Mouse (Mus musculus) ES-Bruce4 (cell line): ENCODE measurements at regions not wholly inside any gene's neighbourhood (a gene's known extent, or its start where the extent isn't known, plus 50 kb on each side); places are given as distances from the start of the nearest gene placed in this dataset.

Source experiments
- H3K27ac ChIP-seq: 2 replicates; pipeline ENCODE4 v1.5.1; 2012; ENCODE audit warnings: low read length, inconsistent platforms; ENCODE audit not compliant: insufficient read depth
- H3K27me3 ChIP-seq: 2 replicates; pipeline ENCODE4 v1.6.1; 2012; ENCODE audit warnings: mild to moderate bottlenecking, low read length, inconsistent platforms; ENCODE audit not compliant: control insufficient read depth, poor library complexity, insufficient read depth, severe bottlenecking
- H3K36me3 ChIP-seq: 2 replicates; pipeline ENCODE4 v1.6.1; 2012; ENCODE audit warnings: inconsistent platforms, mild to moderate bottlenecking, low read length, moderate library complexity; ENCODE audit not compliant: control insufficient read depth, poor library complexity, insufficient read depth, severe bottlenecking
- H3K4me1 ChIP-seq: one replicate; pipeline ENCODE4 v1.8.1; 2011; ENCODE audit warnings: low read length; ENCODE audit not compliant: control insufficient read depth, insufficient read depth
- H3K4me3 ChIP-seq: 2 replicates; pipeline ENCODE4 v1.5.1; 2011; ENCODE audit warnings: low read depth, mild to moderate bottlenecking, low read length
- H3K9ac ChIP-seq: 2 replicates; pipeline ENCODE4 v1.6.1; 2012; ENCODE audit warnings: low read depth, mild to moderate bottlenecking, inconsistent platforms; ENCODE audit not compliant: poor library complexity, severe bottlenecking
- H3K9me3 ChIP-seq: replicated peaks from 2 replicates; pipeline ENCODE4 v1.6.1; 2012; ENCODE audit warnings: mild to moderate bottlenecking, low read length, inconsistent platforms; ENCODE audit not compliant: control insufficient read depth, poor library complexity, insufficient read depth, severe bottlenecking
- CTCF ChIP-seq: IDR thresholded peaks from one replicate; pipeline ENCODE4 v1.8.1; 2011; ENCODE audit warnings: low read depth, low read length
- EP300 ChIP-seq: IDR thresholded peaks from 2 replicates; pipeline ENCODE4 v1.6.1; 2011; ENCODE audit warnings: low read depth, low read length; ENCODE audit not compliant: insufficient read depth
- POLR2A ChIP-seq: IDR thresholded peaks from one replicate; pipeline ENCODE4 v1.8.1; 2011; ENCODE audit warnings: low read length; ENCODE audit not compliant: insufficient read depth

DNA sequence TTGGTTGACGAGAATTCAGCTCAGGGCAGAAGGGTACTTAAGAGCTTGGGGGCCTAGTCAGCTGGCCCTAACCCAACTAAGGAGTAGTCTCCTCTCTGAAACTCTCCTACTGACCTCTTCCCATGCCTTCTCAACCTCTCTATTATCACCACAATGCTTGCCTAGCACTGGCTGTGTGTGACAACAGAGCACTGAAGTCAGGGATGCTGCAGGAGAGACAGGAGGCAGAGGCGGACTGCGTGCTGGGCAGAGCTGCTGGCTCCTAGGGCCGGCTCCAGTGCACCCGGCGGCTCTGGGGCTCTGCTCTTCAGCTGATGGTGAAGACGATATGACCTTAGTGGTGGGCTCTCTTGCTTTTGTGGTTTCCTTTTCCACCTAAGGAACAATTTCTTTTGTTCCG is 72.6 kb downstream of the Zfp36l2 start:
- Histone ChIP-seq H3K9ac (no peak overlapping the region), H3K36me3 (no peaks in the 10 kb centered on the region), H3K27ac (no peak overlapping the region), H3K4me1 (peaks cover 7% of the 10 kb centered on the region), H3K4me3 (no peak overlapping the region), H3K9me3 (no peaks in the 10 kb centered on the region), H3K27me3 (no peaks in the 10 kb centered on the region)
- no peak for TF ChIP-seq EP300
- no peak for TF ChIP-seq POLR2A
- no peak for TF ChIP-seq CTCF

DNA sequence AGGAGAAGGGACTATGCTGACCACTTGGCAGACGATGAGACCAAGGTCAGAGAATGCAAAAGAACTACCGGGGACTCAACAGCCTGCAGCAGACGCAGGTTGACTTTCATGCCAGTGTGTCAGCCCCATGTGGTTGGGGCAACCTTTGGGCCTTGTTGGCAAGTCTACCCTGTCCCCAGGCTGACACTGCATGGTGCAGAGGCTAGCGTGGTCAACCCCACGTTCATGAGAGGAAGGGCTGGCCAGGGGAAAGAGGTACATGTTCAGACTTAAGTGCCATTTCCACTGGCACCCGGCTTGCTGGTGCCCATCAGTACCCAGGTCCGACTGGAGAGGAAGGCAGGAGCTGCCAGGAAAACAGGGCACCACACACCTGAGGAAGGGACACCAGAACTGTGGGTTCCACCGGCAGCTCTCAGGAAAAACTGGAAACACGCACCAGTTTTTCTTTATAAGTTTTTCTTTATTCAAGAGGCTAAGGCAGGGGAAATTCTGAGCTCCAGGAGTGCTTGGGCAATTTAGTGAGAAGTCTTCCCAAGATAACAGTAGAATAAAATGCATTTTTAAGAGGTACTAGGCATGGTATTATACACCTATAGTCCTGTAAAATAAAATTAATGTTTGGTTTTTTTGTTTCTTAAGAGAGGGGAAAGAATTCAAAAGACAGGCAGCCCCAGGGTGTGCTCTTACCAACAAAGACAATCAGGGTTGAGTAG is 73.3 kb downstream of the Zfp36l2 start:
- Histone ChIP-seq H3K4me1 (peaks cover 7% of the 10 kb centered on the region), H3K27me3 (no peaks in the 10 kb centered on the region), H3K4me3 (no peak overlapping the region), H3K36me3 (no peaks in the 10 kb centered on the region), H3K27ac (no peak overlapping the region), H3K9me3 (no peaks in the 10 kb centered on the region), H3K9ac (no peak overlapping the region)
- TF ChIP-seq CTCF (no peak), EP300 (no peak), POLR2A (no peak)

DNA sequence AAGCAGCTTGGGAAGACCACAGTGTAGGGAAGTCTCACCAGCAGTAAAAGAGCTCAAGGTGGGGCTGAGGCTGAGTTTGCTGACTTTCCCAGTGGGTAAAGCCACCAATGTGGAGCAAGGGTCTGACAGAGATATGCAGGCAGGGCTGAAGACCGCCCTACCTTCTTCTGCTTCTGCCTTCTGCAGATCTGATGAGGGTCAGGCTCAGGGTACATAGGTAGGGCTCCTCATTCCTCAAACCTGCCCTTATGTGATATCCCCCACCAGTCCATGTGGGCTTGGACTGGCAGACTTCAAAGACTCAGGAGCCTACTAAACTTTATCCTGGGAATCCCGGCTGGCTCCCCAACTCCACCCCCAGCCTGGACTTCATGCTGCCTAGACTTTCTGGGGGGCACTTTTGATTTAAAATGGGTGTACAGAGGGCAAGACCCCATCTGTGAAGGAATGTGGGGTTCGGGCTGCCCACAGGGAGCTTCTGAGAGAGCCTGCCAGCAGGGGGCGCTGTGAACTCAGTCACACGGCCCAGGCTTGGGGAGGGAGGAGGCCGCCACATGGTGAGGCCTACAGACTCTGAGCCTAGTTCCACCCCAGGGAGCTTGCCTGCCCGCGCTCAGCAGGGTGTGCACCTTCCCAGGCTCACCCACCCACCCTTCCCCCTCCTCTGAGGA is 74.0 kb downstream of the Zfp36l2 start:
- Histone ChIP-seq H3K4me1 (peaks cover 7% of the 10 kb centered on the region), H3K36me3 (no peaks in the 10 kb centered on the region), H3K4me3 (no peak overlapping the region), H3K9ac (no peak overlapping the region), H3K9me3 (no peaks in the 10 kb centered on the region), H3K27me3 (no peaks in the 10 kb centered on the region), H3K27ac (no peak overlapping the region)
- peak; percentile 85 for TF ChIP-seq CTCF
- no peak for TF ChIP-seq POLR2A

DNA sequence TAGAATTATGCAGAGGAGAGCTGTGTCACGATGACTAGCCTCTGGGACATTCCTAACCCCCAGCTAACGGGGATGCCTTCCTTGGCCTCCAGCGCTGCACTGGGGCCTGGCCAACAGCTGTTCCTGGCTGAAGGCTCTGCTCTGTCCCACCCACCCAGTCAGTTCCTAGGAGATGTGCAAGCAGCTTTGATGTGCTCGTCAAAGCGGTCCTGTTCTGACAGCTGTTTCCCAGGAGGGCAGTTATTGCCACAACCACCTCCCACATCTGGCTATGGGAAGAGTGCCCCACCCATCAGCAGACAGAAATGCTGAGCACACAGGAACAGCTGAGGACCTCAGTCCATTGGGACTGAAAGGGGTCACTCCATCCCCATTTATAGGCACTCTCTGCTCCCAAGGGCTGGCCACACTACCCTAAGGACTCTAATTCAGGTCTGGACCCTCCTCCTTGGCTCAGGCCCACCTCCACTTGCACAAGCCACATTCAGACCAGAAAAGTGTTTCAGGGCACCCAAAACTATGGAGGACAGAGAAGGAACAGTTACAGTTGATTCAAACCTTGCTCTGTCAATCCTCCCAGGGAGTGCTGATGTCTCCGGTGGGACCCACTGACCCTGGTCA is 75.2 kb downstream of the Zfp36l2 start:
- Histone ChIP-seq H3K4me1 (peaks cover 7% of the 10 kb centered on the region), H3K9me3 (no peaks in the 10 kb centered on the region), H3K27ac (no peak overlapping the region), H3K27me3 (no peaks in the 10 kb centered on the region), H3K36me3 (no peaks in the 10 kb centered on the region), H3K9ac (no peak overlapping the region), H3K4me3 (no peak overlapping the region)
- no peak for TF ChIP-seq CTCF
- no peak for TF ChIP-seq POLR2A
- no peak for TF ChIP-seq EP300

DNA sequence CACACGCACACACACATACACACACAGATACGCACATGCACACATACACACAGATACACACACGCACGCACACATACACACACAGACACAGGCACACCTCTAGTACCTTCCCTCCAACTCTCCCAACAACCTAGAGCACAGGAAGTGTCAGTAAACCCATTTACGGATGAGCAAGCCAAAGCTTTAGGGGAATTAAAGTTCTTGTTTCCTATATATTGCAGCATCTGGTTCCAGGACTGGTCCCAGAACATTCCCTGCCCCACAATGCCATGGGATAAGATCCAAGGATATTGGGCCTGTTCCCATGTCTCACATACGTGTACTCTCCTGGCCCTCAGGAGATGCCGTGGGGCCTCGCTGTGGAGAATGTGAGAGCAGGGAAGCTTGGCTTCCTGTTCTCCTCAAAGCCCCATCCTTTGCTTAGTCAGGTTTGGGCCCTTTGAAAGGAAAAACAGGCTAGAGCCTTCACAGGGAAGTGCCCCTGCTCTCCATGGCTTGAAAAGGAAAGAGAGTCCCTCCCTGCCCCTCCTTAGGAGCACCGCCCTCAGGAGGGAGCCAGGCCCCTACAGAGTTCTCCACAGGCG is 75.9 kb downstream of the Zfp36l2 start:
- Histone ChIP-seq H3K4me1 (peaks cover 7% of the 10 kb centered on the region), H3K27me3 (no peaks in the 10 kb centered on the region), H3K9ac (no peak overlapping the region), H3K9me3 (no peaks in the 10 kb centered on the region), H3K36me3 (no peaks in the 10 kb centered on the region), H3K4me3 (no peak overlapping the region), H3K27ac (no peak overlapping the region)
- TF ChIP-seq EP300, result no peak
- TF ChIP-seq CTCF, result no peak
- TF ChIP-seq POLR2A, result no peak

DNA sequence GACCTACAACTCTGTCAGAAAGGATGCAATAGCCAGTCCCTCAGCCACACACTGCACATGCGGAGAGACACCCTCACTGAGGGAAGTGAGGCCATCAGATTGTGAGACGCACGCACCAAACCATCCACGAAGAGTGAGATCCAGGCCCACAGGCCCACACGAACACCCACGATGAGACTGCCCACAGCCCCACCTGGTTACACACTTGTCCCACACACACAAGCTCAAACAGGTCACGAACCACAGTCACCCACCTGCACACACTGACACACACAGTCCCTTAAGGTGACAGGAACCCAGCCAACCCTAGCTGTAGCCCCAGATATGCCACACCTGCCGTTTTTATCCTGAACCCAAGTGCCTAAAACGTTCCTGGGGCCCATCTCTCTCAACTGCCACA is 76.8 kb downstream of the Zfp36l2 start:
- H3K9me3 ChIP-seq, result no peaks in the 10 kb centered on the region
- H3K4me1 ChIP-seq, result peaks cover 7% of the 10 kb centered on the region
- no peak for TF ChIP-seq CTCF
- TF ChIP-seq POLR2A, result no peak
- no peak for TF ChIP-seq EP300
- no peaks in the 10 kb centered on the region for H3K27me3 ChIP-seq
- no peaks in the 10 kb centered on the region for H3K36me3 ChIP-seq
- no peak overlapping the region for H3K9ac ChIP-seq
- no peak overlapping the region for H3K4me3 ChIP-seq
- no peak overlapping the region for H3K27ac ChIP-seq
